Mouse (Mus musculus): Measurements from ENCODE around the gene B4galt5.
A peak's percentile ranks its signal among the peaks of the same experiment; 100 is the strongest.

B4galt5 gene

DNA sequence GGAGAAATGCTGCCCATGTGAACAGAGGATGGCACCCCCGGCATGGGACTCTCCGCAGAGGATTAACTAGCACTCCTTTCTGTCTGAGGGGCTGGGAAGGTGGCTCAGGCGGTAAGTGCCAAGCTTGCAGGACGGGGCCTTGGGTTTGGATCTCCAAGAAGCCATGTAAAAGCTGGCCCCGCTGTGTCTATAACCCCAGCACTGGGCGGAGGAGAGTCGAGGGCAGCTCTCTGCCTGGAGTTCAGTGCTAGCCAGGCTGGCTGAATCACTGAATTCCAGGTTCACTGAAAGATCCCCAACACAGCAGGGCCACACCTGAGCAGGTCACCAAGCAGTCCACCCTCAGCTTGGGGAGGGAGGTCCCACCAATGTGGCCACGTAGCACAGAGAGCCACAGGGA lies 45.8 kb downstream of the B4galt5 start:
- peak in 1 of 2 experiments; percentile 17 for DNase-seq

- peak in 1 of 2 experiments; percentile 11 for DNase-seq
Measured at GRCm38 (mm10) chr2:167302641-167303040, 46.3 kb downstream of the B4galt5 start.

GRCm38 (mm10) chr2:167302031-167302430 lies 47.0 kb downstream of the B4galt5 start:
- peak in 1 of 2 experiments; percentile 15 for DNase-seq

DNA sequence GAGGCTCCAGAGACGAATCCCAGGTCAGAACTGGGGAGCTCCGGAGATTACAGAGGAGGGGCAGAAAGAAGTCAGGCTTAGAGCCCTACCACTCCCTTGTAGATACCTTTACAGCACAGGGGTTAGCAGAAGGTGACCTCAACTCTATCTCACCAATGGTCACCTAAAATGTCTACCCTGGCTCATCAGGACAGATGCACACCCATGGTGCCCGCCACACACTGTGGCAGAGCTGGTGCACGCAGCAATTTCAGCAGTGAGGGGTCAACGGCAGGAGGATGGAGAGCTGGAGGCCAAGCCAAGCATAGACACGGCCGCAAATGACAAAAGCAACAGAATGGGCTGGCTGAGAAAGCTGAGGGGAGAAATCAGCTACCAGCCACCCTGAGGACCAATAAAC lies 47.4 kb downstream of the B4galt5 start:
- DNase-seq: peak in 1 of 2 experiments; percentile 15

- DNase-seq: peak in 1 of 2 experiments; percentile 16
Measured at GRCm38 (mm10) chr2:167300943-167301497, 48.0 kb downstream of the B4galt5 start.

DNA sequence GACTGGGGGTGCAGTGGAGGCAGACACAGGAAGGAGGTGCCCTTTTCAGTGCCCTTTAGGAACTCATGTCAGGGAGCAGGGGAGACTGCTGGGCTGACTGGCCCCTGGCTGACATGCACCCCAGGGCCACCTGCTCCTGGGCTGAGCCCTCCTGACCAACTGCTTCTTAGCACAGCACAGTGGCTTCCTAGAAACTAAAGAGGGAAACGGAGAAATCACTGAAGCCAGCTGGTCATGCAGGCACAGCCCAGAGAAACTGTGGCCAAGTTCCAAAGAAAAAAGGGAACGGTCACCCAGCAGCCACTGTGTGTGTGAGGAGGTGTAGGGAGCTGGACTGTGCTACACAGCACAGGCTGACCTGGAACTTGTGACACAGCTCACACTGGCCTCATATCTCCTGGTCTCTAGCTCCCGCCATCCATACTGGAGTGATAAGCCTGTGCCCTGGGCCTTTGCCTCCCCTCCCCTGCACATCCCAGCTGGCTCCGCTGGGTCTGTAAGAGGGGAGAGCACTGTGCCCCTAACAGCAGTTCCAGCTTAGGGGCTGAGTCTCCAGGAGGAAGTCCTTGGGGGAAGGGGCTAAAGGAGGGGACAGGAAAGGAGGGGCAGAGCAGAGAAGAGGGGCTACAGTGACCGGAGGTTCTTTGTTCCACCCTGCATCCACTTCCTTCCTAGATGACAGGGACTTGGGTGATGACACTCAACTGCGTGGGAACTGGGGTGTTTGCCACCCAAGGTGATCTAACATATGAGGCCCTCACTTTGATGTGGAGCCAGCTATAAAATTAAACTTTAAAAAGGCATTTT lies 48.9 kb downstream of the B4galt5 start:
- DNase-seq: peak in 1 of 2 experiments; percentile 46

- peak in 1 of 2 experiments; percentile 25 for DNase-seq
Measured at GRCm38 (mm10) chr2:167298729-167299705, 50.0 kb downstream of the B4galt5 start.

DNA sequence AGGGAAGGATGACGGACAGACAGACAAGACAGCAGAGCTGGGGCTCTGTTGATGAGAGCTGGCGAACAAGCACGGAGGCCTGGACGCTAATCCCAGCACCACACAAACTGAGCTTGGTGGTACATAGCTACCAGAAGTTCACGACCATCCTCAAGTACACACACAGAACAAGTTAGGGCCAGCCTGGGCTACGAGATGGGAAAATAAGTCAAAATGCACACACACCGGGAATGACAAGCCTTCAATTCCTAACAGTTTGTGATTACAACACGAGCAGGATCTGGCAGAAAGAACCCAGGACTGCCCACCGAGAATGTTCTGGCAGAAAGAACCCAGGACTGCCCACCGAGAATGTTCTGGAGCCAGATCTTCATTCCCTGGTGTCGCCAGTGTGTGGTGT lies 51.0 kb downstream of the B4galt5 start:
- DNase-seq: peak in 1 of 2 experiments; percentile 11

DNA sequence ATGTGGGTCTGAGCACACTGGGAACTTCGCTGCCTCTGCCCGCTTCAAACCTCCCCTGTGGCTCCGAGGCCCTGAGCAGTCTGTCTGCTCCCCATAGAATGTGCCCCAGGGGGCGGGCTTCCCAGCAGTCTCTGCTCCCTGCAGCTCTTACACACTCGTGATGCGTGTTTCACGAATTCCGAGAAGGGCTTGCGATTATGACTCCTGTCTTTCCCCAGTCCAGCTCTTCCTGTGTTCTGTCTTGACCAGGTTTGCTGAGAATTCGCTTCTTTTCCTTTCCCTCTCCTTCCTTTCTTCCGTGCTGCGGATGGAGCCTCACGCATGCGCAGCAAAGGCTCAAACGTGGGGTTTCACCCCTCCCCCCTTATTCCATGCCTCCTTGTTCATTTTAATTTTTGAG lies 54.1 kb downstream of the B4galt5 start:
- DNase-seq: peak in 1 of 2 experiments; percentile 23

GRCm38 (mm10) chr2:167294216-167294615 lies 54.8 kb downstream of the B4galt5 start:
- peak in 1 of 2 experiments; percentile 19 for DNase-seq

GRCm38 (mm10) chr2:167293289-167294085 lies 55.5 kb downstream of the B4galt5 start:
- DNase-seq: peak in 1 of 2 experiments; percentile 57

GRCm38 (mm10) chr2:167292854-167293253 lies 56.1 kb downstream of the B4galt5 start:
- DNase-seq: peak in 1 of 2 experiments; percentile 23

DNA sequence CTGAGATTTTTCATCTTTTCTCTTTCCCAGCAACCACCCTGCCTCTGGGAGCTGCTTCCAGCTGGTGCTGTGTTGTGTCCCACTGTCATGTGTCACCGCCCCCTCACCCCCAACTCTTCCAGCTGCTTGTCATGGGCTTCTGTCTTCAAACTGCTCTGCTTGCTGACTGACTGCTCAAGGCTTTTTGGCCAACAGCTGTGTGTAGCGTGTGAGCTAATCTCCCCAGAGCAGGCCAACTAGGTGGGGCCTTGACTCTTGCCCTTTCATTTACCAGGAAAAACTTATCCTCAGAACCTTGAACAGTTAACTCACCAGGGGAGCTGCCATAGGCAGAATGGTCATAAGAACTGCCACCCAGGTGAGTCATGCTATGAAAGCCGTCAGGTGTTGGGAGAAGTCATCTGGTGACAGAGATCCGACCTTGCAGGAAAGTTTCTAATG lies 56.8 kb downstream of the B4galt5 start:
- peak in 1 of 2 experiments; percentile 44 for DNase-seq

GRCm38 (mm10) chr2:167291656-167292055 lies 57.3 kb downstream of the B4galt5 start:
- DNase-seq: peak in 1 of 2 experiments; percentile 14

GRCm38 (mm10) chr2:167281461-167281860 lies 67.5 kb downstream of the B4galt5 start:
- DNase-seq: peak in 1 of 2 experiments; percentile 15

DNA sequence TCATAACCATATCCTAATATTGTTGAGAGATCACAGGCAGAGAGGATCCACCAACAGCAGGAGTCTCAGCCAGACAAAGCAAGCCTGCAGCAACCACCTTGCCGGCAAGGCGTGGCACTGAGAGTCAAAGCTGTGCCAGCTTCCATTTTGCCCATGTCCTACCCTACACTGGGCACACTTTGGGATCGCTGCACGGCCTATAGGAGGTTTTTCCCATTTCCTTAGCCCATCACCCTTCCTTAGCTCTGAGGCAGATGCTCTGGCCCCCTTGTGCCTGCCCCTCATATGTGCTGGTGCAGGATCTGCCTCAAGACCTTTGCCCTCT lies 68.0 kb downstream of the B4galt5 start:
- no peak for DNase-seq

DNA sequence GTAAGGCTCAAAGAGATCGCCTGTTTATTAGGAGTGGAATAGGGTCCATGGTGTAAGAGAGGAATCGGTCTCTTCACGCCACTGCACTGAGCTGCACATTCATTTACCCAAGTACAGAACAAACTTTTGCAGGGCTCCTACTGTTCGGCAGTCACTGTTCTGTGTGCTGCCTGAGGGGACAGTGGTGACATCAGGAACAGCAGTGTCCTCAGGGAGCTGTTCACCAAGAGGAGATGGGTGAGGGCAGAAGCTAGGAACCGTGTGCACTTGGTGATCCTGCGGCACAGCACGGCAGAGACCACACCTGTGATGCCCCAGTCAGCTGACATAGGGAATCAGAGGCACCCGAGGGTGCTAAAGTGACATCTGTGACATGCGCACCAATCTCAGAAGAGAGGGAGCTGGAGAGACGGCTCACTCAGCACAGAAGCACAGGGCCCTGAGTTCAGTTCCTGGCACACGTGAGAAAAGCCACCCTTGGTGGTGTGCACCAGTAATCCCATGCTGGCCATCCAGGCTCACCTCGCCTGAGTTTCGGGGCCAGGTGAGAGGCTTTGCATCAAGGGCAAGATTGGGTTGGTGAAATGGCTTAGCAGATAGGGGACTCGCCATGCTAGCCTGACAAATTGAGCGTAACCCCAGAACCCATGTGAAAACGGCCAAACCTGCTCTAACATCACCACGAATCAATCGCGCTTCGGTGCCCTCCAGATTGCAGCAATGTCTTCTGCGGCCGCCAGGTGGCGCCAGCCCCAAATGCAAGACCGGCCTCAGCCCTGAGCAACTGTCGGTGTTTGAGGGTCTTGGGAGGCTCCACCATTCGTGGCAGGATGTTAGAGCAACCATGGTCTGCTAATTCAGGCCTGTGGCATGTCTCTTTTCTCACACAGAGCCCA lies 68.6 kb downstream of the B4galt5 start:
- peak; percentile 80 to 82 for DNase-seq

DNA sequence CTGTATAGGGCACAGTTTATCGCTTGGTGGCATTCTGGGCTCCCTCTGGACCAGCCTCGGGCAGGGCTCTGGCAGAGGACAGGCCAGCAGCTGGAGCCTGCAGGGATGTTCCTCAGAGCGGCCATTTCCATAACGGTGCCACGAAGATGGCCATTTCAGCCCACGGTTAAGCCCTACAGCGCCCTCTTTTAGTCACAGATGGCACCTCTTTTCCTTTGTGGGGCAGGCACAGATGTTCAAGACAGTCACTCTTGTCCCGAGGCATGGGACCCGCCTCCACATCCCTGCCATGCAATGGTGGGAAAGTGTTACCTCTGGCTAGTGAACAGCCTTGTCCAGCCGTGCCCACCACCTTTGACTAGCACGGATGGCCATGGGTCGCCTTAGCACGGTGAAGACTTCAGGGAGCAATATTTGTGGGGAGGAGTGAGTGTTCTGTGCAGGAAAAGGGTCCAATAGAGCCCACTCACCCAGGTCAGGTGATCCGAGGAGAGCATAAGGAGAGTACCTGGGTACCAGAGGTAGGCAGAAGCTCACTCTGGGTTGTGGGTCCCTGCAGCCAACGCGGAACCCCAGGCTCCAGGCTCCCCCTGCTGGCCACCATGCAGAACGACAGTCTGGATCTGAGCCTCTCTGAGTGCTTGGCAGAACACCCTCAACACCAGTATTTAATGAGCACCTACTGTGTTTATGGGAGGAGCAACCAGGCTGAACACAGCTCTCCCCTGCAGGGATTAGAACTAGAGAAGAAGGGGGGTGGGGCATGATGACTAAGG lies 70.0 kb downstream of the B4galt5 start:
- peak; percentile 65 to 79 for DNase-seq

DNA sequence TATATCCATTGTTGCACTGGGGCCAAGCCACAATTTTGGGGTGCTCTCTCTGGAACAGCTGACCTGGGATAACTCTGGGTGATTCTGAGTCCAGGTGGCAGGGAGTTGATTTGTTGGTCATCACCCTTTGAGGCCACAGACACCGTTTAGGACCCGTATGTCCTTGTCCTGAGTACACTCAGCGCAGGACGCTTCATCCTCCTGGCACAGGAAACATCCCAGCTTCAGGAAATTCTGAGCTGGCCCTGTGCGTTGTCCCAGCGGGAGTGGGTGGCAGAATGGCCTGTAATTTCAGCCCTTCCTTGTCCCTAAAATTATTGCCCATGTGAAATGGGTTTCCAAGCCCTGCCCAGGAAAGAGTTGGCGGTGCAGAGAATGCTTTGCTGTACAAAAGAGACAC lies 71.0 kb downstream of the B4galt5 start:
- peak; percentile 4 to 20 for DNase-seq

DNA sequence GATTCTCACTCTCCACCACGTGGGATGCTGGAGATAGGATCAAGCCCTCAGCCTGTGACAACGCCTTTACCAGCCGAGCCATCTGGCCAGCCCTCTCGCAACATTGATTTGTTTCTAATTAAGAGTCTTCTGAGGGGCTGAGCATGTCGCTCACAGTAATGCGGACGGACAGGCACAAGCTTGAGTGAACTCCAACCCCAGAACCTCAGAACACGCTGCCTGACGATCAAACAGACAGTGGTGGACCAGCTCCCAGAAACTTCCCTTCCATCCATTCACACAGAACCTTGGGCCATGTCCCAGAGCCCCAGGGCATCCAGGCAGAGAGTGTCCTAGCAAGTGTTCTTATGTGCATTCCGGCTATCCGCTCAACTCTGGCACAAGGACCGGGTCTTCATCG lies 72.0 kb downstream of the B4galt5 start:
- peak; percentile 4 to 39 for DNase-seq

All from lung, postnatal 4 days (tissue).